Mouse (Mus musculus) left cerebral cortex, postnatal 25 days (tissue): ENCODE measurements around the gene Gm28434. TPM values are rescaled to one million over a fixed set of nuclear protein-coding genes. Genes with fewer than 3 reads are reported as not detected.

Experiments
- DNase-seq, 2 experiments: peaks; one replicate each; pipeline ENCODE4 v3.0.0; 2022; ENCODE audit warnings: low spot score in 2 of 2, mixed read lengths in 1 of 2
- intact Hi-C: fragments of 180-260 bp; cut with DNase I; formaldehyde crosslinking; loops from one replicate; pipeline ENCODE4 v1.15.1; 2025
- total RNA-seq, 2 experiments: library from RNA; stranded (reverse); gene quantifications; 2 replicates each; pipeline ENCODE4 v1.2.3; 2021

Gm28434 gene
- not detected for total RNA-seq

GRCm38 (mm10) chr5:87969201-87969600 lies at the start of gene Gm28434, which contains the start of gene 2310003L06Rik:
Gm28434 (plus strand) TSS chr5:87969517.
2310003L06Rik (plus strand) TSS chr5:87969459.
- no peak for DNase-seq
- intact Hi-C loops = no loop called here

- no peak for DNase-seq
- intact Hi-C loops = no loop called here
These were observed 43.9 kb upstream of the Gm28434 start, which contains the start of gene Csn3 for GRCm38 (mm10) chr5:87925372-87925771. Csn3 (plus strand) TSS chr5:87925579.

GRCm38 (mm10) chr5:87931603-87932002 lies 37.7 kb upstream of the Gm28434 start:
- no peak for DNase-seq
- intact Hi-C loops = no loop called here

- peak in 1 of 2 experiments; percentile 39 for DNase-seq
- intact Hi-C loops = loop anchor here (5.0 kb wide), 1 partner anchor 158 kb away; no protein-coding TSS in a partner anchor
These were observed 28.6 kb upstream of the Gm28434 start for GRCm38 (mm10) chr5:87940752-87941151.

GRCm38 (mm10) chr5:87942515-87942914 lies 26.8 kb upstream of the Gm28434 start:
- no peak for DNase-seq
- intact Hi-C loops = loop anchor here (5.0 kb wide), 1 partner anchor 160 kb away; no protein-coding TSS in a partner anchor

- no peak for DNase-seq
- intact Hi-C loops = no loop called here
These were observed 17.5 kb upstream of the Gm28434 start for GRCm38 (mm10) chr5:87951836-87952235.

GRCm38 (mm10) chr5:87979139-87979538 lies 9.8 kb downstream of the Gm28434 start, which contains the start of gene Cabs1:
Cabs1 (plus strand) TSS chr5:87979439.
- no peak for DNase-seq
- intact Hi-C loops = no loop called here

GRCm38 (mm10) chr5:87982468-87983214 lies 13.3 kb downstream of the Gm28434 start:
- intact Hi-C loops = no loop called here

GRCm38 (mm10) chr5:88002249-88002648 lies 32.9 kb downstream of the Gm28434 start, which contains the start of gene Smr3a:
Smr3a (plus strand) TSS chr5:88002549.
- no peak for DNase-seq

More at GRCm38 (mm10) chr5:87982468-87983214, 13.3 kb downstream of the Gm28434 start:
- DNase-seq = no peak

GRCm38 (mm10) chr5:88005241-88005640 lies 35.9 kb downstream of the Gm28434 start:
- DNase-seq = no peak
- intact Hi-C loops = no loop called here

More at GRCm38 (mm10) chr5:88002249-88002648, 32.9 kb downstream of the Gm28434 start, which contains the start of gene Smr3a:
- intact Hi-C loops = no loop called here

Other genes with a start within 250 kb of the Gm28434 start
- not detected for gene Csn1s2a, start 194.9 kb upstream of the Gm28434 start, total RNA-seq
- gene Csn1s2b, start 161.4 kb upstream of the Gm28434 start, total RNA-seq = not detected
- gene Prr27, start 143.8 kb upstream of the Gm28434 start, total RNA-seq = not detected
- gene Odam, start 84.5 kb upstream of the Gm28434 start, total RNA-seq = not detected
- not detected for gene Csn3, start 43.9 kb upstream of the Gm28434 start, total RNA-seq
- gene 2310003L06Rik, start 58 bp upstream of the Gm28434 start, total RNA-seq = not detected
- not detected for gene Cabs1, start 9.9 kb downstream of the Gm28434 start, total RNA-seq
- gene Smr3a, start 33.0 kb downstream of the Gm28434 start, total RNA-seq = not detected
- gene Smr2, start 117.0 kb downstream of the Gm28434 start, total RNA-seq = not detected
- gene Gm11116, start 142.0 kb downstream of the Gm28434 start, total RNA-seq = not detected
- gene Gm11115, start 184.6 kb downstream of the Gm28434 start, total RNA-seq = not detected